Mouse (Mus musculus) cerebellum, adult 2 months (tissue): ENCODE results near the gene Spr.

Experiments used
- CTCF ChIP-seq: fragments of 200-500 bp; IDR thresholded peaks from 2 replicates; pipeline ENCODE4 v1.5.1; 2011; ENCODE audit warnings: low read depth, mild to moderate bottlenecking, control low read depth, low read length, moderate library complexity, borderline replicate concordance; ENCODE audit not compliant: insufficient read depth
- POLR2A ChIP-seq: fragments of 200-500 bp; IDR thresholded peaks from 2 replicates; pipeline ENCODE4 v1.6.1; 2011; ENCODE audit warnings: low read length, control low read depth, borderline replicate concordance; ENCODE audit not compliant: insufficient read depth

DNA sequence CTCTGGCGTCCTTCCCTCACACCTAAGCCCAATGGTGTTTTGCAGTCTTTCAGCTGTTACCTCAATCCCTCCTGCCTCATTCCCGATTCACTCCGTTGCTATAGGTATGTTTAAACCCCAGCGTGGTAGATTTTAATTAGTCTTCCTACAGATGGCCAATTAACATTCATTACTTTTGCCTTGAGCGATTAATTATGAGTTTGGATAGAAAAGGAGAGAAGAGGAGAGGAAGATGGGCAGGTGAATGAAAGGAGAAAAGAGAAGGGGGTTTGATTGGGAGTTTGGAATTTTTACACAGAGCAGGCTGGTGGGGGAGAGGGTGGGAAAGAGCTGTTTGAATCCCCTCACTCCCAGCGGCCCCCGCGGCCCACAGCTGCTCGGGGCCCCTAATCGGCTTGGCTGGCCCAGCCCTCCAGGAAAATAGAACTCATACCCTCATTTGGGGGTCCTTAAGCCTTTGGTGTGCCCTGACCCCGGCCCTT is 27.9 kb upstream of the Spr start:
- TF ChIP-seq POLR2A = no peak
- TF ChIP-seq CTCF = no peak
